Mouse (Mus musculus) forebrain, embryonic 14.5 days (tissue): ENCODE results near the gene Grm8. TPM values are rescaled to one million over a fixed set of nuclear protein-coding genes. Genes with fewer than 3 reads are reported as not detected.

ENCODE experiments used
- ATAC-seq: fragments of 200-750 bp; cut with Nextera tagmentation; 2 replicates; pipeline ENCODE4 v1.8.0; 2017; ENCODE audit warnings: mild to moderate bottlenecking, moderate library complexity
- DNase-seq: peaks from one replicate; pipeline ENCODE4 v3.0.0-alpha.2; 2015; ENCODE audit warnings: low spot score
- H3K27ac ChIP-seq: fragments of 300-500 bp; sonication (generic); 2 replicates; pipeline ENCODE4 v1.5.1; 2014; ENCODE audit warnings: low read depth, mild to moderate bottlenecking, control low read depth, low read length, moderate library complexity
- H3K27me3 ChIP-seq: fragments of 300-500 bp; sonication (generic); replicated peaks from 2 replicates; pipeline ENCODE4 v1.6.1; 2014; ENCODE audit warnings: low read length, control low read depth, mixed read lengths; ENCODE audit not compliant: control insufficient read depth, insufficient read depth
- H3K36me3 ChIP-seq: fragments of 300-500 bp; sonication (generic); 2 replicates; pipeline ENCODE4 v1.6.1; 2014; ENCODE audit warnings: low read length, control low read depth; ENCODE audit not compliant: control insufficient read depth, insufficient read depth
- H3K4me1 ChIP-seq: fragments of 300-500 bp; sonication (generic); 2 replicates; pipeline ENCODE4 v1.6.1; 2014; ENCODE audit warnings: antibody characterized with exemption, low read length, control low read depth; ENCODE audit not compliant: control insufficient read depth, insufficient read depth
- H3K4me2 ChIP-seq: fragments of 300-500 bp; sonication (generic); 2 replicates; pipeline ENCODE4 v1.6.1; 2014; ENCODE audit warnings: mild to moderate bottlenecking, control low read depth, low read length
- H3K4me3 ChIP-seq: fragments of 300-500 bp; sonication (generic); 2 replicates; pipeline ENCODE4 v1.5.1; 2014; ENCODE audit warnings: low read depth, low read length, control low read depth
- H3K9ac ChIP-seq: fragments of 300-500 bp; sonication (generic); 2 replicates; pipeline ENCODE4 v1.6.1; 2014; ENCODE audit warnings: mild to moderate bottlenecking, low read length, control low read depth, moderate library complexity
- H3K9me3 ChIP-seq: fragments of 300-500 bp; sonication (generic); replicated peaks from 2 replicates; pipeline ENCODE4 v1.6.1; 2016; ENCODE audit warnings: low read length, control low read depth, mixed read lengths; ENCODE audit not compliant: control insufficient read depth
- WGBS: fragments of 180-500 bp; shearing (Covaris S2); extraction: QIAGEN DNeasy Blood & Tissue Kit; methylation state at CpG from one replicate; pipeline ENCODE4 v1.1.7; 2014; 5-methylcytosine and 5-hydroxymethylcytosine counted together
- polyA plus RNA-seq: library from polyadenylated mRNA; unstranded; fragments of >200 nt; fragmentation: Nextera tagmentation; extraction: Ambion mirVana; gene quantifications from 2 replicates; pipeline ENCODE4 v1.2.1, GENCODE M21; 2014

Grm8 gene
- polyA plus RNA-seq, 1 experiment from 2014 or later, result 3.0 TPM

- Histone ChIP-seq H3K9me3 (no peaks in the 10 kb centered on the region), H3K4me1 (no peaks in the 10 kb centered on the region)
- 93% methylated on average over 3 of the region's 3 CpGs for WGBS
Measured at GRCm38 (mm10) chr6:27789566-27789965, 345.4 kb downstream of the Grm8 start.

GRCm38 (mm10) chr6:27789151-27789550 is 345.8 kb downstream of the Grm8 start:
- Histone ChIP-seq H3K4me3 (no peak overlapping the region), H3K9me3 (no peaks in the 10 kb centered on the region), H3K27me3 (no peaks in the 10 kb centered on the region), H3K36me3 (no peaks in the 10 kb centered on the region), H3K27ac (no peak overlapping the region), H3K4me1 (no peaks in the 10 kb centered on the region), H3K9ac (no peak overlapping the region), H3K4me2 (no peak overlapping the region)
- WGBS, result 67% methylated on average over 4 of the region's 4 CpGs
- ATAC-seq (no peak), DNase-seq (no peak)

More at GRCm38 (mm10) chr6:27789566-27789965, 345.4 kb downstream of the Grm8 start:
- no peak overlapping the region for H3K9ac ChIP-seq
- H3K27ac ChIP-seq, result no peak overlapping the region
- no peak overlapping the region for H3K4me3 ChIP-seq
- DNase-seq, result no peak
- no peaks in the 10 kb centered on the region for H3K27me3 ChIP-seq
- no peak overlapping the region for H3K4me2 ChIP-seq
- H3K36me3 ChIP-seq, result no peaks in the 10 kb centered on the region
- ATAC-seq, result no peak

DNA sequence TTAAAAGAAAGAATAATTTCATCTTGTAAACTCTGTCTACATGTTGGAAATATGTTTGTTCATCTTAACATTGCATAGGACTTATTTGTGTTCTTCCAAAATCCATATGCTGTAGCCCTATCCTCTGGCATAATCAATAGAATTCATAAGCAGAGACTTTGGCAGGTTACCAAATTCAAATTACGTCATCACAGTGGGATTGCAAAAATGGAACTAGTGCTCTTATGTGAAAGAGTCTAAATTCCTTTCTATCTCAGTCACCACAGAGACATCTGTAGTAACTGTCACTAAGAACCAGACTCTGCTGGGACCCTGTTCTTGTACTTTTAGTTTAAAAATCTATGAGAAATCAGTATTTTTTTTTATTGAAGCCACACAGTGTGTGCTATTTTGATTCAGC is 352.7 kb downstream of the Grm8 start:
- 67% methylated on average over 1 of the region's 1 CpGs for WGBS
- ATAC-seq (no peak), DNase-seq (no peak)
- H3K9me3 ChIP-seq, result no peaks in the 10 kb centered on the region
- no peak overlapping the region for H3K27ac ChIP-seq
- H3K36me3 ChIP-seq, result no peaks in the 10 kb centered on the region
- H3K4me1 ChIP-seq, result no peaks in the 10 kb centered on the region
- H3K27me3 ChIP-seq, result no peaks in the 10 kb centered on the region
- no peak overlapping the region for H3K4me3 ChIP-seq
- H3K4me2 ChIP-seq, result no peak overlapping the region
- H3K9ac ChIP-seq, result no peak overlapping the region

- no peak for ATAC-seq
Measured at GRCm38 (mm10) chr6:27781371-27781770, 353.6 kb downstream of the Grm8 start.

DNA sequence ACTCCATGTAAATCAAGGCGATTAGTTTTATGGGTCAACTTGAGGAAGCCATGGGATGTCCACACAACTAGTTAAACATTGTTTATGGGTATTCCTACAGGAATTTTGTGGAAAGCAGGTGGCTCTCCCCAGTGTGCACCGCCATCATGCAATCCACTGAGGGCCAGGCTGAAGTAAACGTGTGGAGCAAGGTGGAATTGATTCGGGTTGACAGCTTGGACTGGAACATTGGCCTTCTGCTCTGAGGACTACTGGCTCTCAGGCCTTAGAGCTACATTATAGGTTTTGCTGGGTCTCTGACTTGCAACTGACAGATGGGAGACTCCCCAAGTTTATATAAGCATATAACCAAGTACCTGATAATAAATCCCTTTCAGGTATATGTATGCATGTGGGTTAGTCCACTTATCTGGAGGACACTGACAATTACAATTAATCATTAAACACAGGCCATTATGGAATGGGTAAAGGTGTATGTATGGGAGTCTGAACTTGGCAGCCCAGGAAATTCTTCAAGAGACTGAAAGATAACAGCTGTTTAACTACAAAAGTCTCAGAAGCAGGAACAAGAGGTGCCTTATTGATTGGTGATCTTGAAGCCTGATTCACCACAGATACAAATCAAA is 359.2 kb downstream of the Grm8 start:
- no peak for ATAC-seq
- Histone ChIP-seq H3K27ac (no peak overlapping the region), H3K9me3 (no peaks in the 10 kb centered on the region), H3K4me2 (no peak overlapping the region), H3K27me3 (no peaks in the 10 kb centered on the region), H3K9ac (no peak overlapping the region), H3K4me1 (no peaks in the 10 kb centered on the region), H3K4me3 (no peak overlapping the region), H3K36me3 (no peaks in the 10 kb centered on the region)
- WGBS, result 91% methylated on average over 4 of the region's 4 CpGs
- no peak for DNase-seq

More at GRCm38 (mm10) chr6:27781371-27781770, 353.6 kb downstream of the Grm8 start:
- no peaks in the 10 kb centered on the region for H3K4me1 ChIP-seq
- no peak overlapping the region for H3K27ac ChIP-seq
- WGBS, result 75% methylated on average over 3 of the region's 3 CpGs
- H3K27me3 ChIP-seq, result no peaks in the 10 kb centered on the region
- no peak overlapping the region for H3K9ac ChIP-seq
- H3K4me3 ChIP-seq, result no peak overlapping the region
- DNase-seq, result no peak
- H3K9me3 ChIP-seq, result no peaks in the 10 kb centered on the region
- no peak overlapping the region for H3K4me2 ChIP-seq
- H3K36me3 ChIP-seq, result no peaks in the 10 kb centered on the region

DNA sequence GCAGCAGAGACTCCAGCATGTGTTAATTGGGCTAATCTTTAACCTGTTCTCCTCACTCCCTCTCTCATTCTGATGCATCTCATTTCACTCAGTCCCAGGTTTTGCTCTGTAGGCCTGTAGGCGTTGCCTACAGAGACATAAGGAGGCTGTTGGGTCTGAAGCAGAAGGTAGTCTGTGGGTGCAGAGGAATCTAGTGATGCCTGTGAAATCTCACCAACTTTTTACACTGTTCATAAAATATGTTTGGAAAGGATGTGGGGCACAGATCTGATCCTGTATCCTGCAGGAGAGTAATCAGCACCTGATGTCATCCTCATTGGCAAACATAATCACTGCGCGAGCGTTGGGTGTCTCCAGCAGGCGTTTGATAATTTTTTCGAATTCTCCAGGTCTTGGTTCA is 372.9 kb downstream of the Grm8 start:
- H3K4me1 ChIP-seq, result no peaks in the 10 kb centered on the region
- H3K36me3 ChIP-seq, result no peaks in the 10 kb centered on the region
- ATAC-seq (no peak), DNase-seq (no peak)
- no peak overlapping the region for H3K4me2 ChIP-seq
- 89% methylated on average over 6 of the region's 6 CpGs for WGBS
- no peak overlapping the region for H3K27ac ChIP-seq
- H3K9ac ChIP-seq, result no peak overlapping the region
- no peaks in the 10 kb centered on the region for H3K9me3 ChIP-seq
- no peak overlapping the region for H3K4me3 ChIP-seq
- no peaks in the 10 kb centered on the region for H3K27me3 ChIP-seq

DNA sequence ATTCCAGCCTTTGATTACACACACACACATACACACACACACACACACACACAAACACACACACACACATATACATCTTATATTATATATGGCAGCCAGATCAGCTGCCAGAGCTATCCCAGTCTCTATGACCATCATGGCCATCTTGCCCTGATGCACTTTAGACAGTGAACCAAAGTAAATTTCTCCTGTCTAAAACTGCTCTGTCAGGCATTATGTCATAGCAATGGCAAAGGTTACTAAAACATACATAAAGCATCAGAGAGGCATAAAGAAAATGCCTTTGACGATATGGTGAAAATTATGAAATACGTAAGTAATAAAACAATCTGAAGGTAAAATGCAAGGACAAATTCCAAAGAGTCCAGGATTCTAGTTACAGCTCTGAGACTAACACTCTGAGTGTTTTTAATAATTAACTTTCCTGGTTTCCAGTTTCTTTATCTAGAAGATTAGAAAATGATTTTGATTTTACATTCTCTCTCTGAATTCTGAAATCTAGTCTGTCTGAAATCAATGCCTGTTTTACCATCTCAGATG is 381.6 kb downstream of the Grm8 start:
- no peak for ATAC-seq
- Histone ChIP-seq H3K36me3 (no peaks in the 10 kb centered on the region), H3K4me1 (no peaks in the 10 kb centered on the region), H3K9ac (no peak overlapping the region), H3K27me3 (no peaks in the 10 kb centered on the region), H3K4me2 (no peak overlapping the region), H3K4me3 (no peak overlapping the region), H3K27ac (no peak overlapping the region), H3K9me3 (no peaks in the 10 kb centered on the region)
- no peak for DNase-seq
- 98% methylated on average over 2 of the region's 2 CpGs for whole genome bisulfite sequencing

DNA sequence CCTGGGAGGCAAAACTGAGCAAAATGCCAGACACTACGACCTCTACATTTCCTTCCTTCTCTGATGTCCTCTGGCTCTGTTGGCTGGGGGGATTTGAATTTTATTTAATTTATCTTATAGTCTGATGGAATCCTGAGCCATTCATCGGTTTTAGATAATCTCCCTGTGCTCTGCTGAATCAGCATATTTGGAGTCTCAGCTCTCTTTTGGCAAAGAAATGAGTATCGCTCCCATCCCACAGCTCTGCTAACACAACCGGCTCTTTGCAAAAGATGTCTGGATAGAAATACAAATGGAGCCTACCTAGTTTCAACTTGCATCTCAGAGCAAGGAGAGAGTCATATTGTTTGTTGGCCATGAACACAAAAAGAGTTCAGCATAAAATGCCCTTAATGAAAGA is 388.5 kb downstream of the Grm8 start:
- Histone ChIP-seq H3K27me3 (no peaks in the 10 kb centered on the region), H3K9me3 (no peaks in the 10 kb centered on the region), H3K4me3 (no peak overlapping the region), H3K4me2 (no peak overlapping the region), H3K4me1 (0 out of 2 replicates have a peak, but pooled peaks cover 4% of the 10 kb centered on the region), H3K9ac (no peak overlapping the region), H3K27ac (no peak overlapping the region), H3K36me3 (no peaks in the 10 kb centered on the region)
- no peak for ATAC-seq
- DNase-seq, result no peak
- WGBS, result 52% methylated on average over 4 of the region's 4 CpGs

DNA sequence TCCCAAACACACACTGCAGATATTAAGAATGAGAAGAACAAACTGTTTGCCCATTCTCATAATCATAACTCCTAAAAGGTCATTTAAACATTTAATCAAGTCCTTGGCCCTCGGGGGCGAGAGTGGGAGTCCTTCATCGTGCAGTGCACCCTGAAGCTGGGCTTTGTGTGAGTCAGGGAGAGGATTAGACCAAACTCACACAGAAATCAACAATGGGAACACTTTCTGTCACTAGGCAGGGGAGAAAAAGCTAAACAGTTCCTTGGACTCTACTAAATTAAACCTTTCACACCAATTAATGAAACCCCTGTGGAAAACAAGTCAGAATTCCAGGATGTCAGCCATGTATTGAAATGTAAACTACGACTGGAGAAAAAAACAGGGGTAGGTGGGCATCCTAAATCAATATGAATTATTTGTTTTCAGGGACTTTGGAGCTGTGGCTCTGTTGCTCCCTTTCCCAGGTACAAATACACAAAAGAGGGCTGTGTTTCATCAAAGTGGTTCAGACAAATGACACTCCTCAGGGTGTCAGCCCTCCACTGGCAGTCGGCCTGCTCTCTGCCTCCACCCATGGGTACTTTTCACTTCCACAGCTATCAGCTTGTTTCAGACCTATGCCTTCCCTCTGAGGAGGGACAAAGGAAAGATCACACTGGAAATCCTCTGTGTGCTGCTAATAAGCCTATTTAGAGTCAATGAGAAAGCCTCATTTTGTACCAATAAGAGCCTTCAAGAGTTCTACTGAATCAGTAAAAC is 389.1 kb downstream of the Grm8 start:
- no peaks in the 10 kb centered on the region for H3K36me3 ChIP-seq
- no peak overlapping the region for H3K27ac ChIP-seq
- 6% methylated on average over 5 of the region's 5 CpGs for WGBS
- DNase-seq (peak; percentile 26), ATAC-seq (peak; percentile 71)
- 0 out of 2 replicates have a peak, but pooled peaks cover 4% of the 10 kb centered on the region for H3K4me1 ChIP-seq
- no peaks in the 10 kb centered on the region for H3K27me3 ChIP-seq
- no peak overlapping the region for H3K4me3 ChIP-seq
- no peak overlapping the region for H3K4me2 ChIP-seq
- H3K9ac ChIP-seq, result no peak overlapping the region
- H3K9me3 ChIP-seq, result no peaks in the 10 kb centered on the region
